Mouse (Mus musculus) heart, embryonic 10.5 days (tissue): Measurements from ENCODE around the gene F10. TPM values are rescaled to one million over a fixed set of nuclear protein-coding genes. Genes with fewer than 3 reads are reported as not detected.
"Not testable (repeated sequence)": the region's sequence is repeated elsewhere in the genome, so short reads cannot be mapped to it uniquely, and the experiment has no call there.

Experiments used
- DNase-seq: peaks from one replicate; pipeline ENCODE4 v3.0.0-alpha.2; 2017; ENCODE audit warnings: low spot score
- H3K27ac ChIP-seq: fragments of 300-500 bp; sonication (generic); 2 replicates; pipeline ENCODE4 v1.5.1; 2016; ENCODE audit warnings: mild to moderate bottlenecking
- H3K27me3 ChIP-seq: fragments of 300-500 bp; sonication (generic); 2 replicates; pipeline ENCODE4 v1.6.1; 2016; ENCODE audit warnings: mild to moderate bottlenecking; ENCODE audit not compliant: poor library complexity, insufficient read depth, severe bottlenecking
- H3K36me3 ChIP-seq: fragments of 300-500 bp; sonication (generic); 2 replicates; pipeline ENCODE4 v1.6.1; 2016; ENCODE audit warnings: mild to moderate bottlenecking, moderate library complexity
- H3K4me1 ChIP-seq: fragments of 300-500 bp; sonication (generic); 2 replicates; pipeline ENCODE4 v1.6.1; 2016; ENCODE audit warnings: mild to moderate bottlenecking
- H3K4me3 ChIP-seq: fragments of 300-500 bp; sonication (generic); 2 replicates; pipeline ENCODE4 v1.5.1; 2016; ENCODE audit warnings: mild to moderate bottlenecking, moderate library complexity
- H3K9me3 ChIP-seq: fragments of 300-500 bp; sonication (generic); 2 replicates; pipeline ENCODE4 v1.6.1; 2016; ENCODE audit warnings: mild to moderate bottlenecking, moderate library complexity
- WGBS: fragments of 180-500 bp; shearing (Covaris S2); methylation state at CpG from one replicate; pipeline ENCODE4 v1.1.7; 2016; 5-methylcytosine and 5-hydroxymethylcytosine counted together
- polyA plus RNA-seq: library from polyadenylated mRNA; unstranded; fragments of >200 nt; fragmentation: Nextera tagmentation; extraction: Ambion mirVana; gene quantifications from 2 replicates; pipeline ENCODE4 v1.2.1, GENCODE M21; 2016

F10 gene
- polyA plus RNA-seq, 1 experiment from 2014 or later = 12.1 TPM

GRCm38 (mm10) chr8:13075044-13075443 lies 37.9 kb downstream of the F10 start:
- WGBS = 90% methylated on average over 8 of the region's 8 CpGs
- no peaks in the 10 kb centered on the region for H3K27me3 ChIP-seq
- H3K4me3 ChIP-seq = no peak overlapping the region
- peaks cover 73% of the 10 kb centered on the region for H3K36me3 ChIP-seq
- H3K4me1 ChIP-seq = no peaks in the 10 kb centered on the region
- no peak for DNase-seq
- no peak overlapping the region for H3K27ac ChIP-seq
- H3K9me3 ChIP-seq = no peaks in the 10 kb centered on the region

GRCm38 (mm10) chr8:13075579-13075978 lies 38.5 kb downstream of the F10 start:
- not testable (repeated sequence) for H3K4me1 ChIP-seq, DNase-seq, H3K4me3 ChIP-seq, H3K27ac ChIP-seq, H3K27me3 ChIP-seq, H3K9me3 ChIP-seq
- WGBS = 100% methylated on average over 1 of the region's 1 CpGs
- peaks cover 79% of the 10 kb centered on the region for H3K36me3 ChIP-seq

GRCm38 (mm10) chr8:13077542-13077941 lies 40.4 kb downstream of the F10 start:
- H3K27ac ChIP-seq = no peak overlapping the region
- H3K4me1 ChIP-seq = no peaks in the 10 kb centered on the region
- H3K27me3 ChIP-seq = no peaks in the 10 kb centered on the region
- peaks cover 98% of the 10 kb centered on the region for H3K36me3 ChIP-seq
- no peaks in the 10 kb centered on the region for H3K9me3 ChIP-seq
- no peak overlapping the region for H3K4me3 ChIP-seq
- 86% methylated on average over 7 of the region's 7 CpGs for WGBS
- no peak for DNase-seq

GRCm38 (mm10) chr8:13104691-13105086 lies 67.6 kb downstream of the F10 start:
- H3K27ac ChIP-seq = peak overlapping the region; percentile 95
- H3K36me3 ChIP-seq = peaks cover 23% of the 10 kb centered on the region; the same call in 1 of the 2 replicates
- H3K27me3 ChIP-seq = no peaks in the 10 kb centered on the region
- DNase-seq = peak; percentile 96
- peak overlapping the region; percentile 91 for H3K4me3 ChIP-seq
- H3K4me1 ChIP-seq = peaks cover 40% of the 10 kb centered on the region
- under 1% methylated on average over 45 of the region's 45 CpGs for WGBS
- no peaks in the 10 kb centered on the region for H3K9me3 ChIP-seq

- peaks cover 44% of the 10 kb centered on the region for H3K4me1 ChIP-seq
- H3K36me3 ChIP-seq = peaks cover 18% of the 10 kb centered on the region; the same call in 1 of the 2 replicates
- no peaks in the 10 kb centered on the region for H3K9me3 ChIP-seq
- peak within 1 kb of the TSS; percentile 95 for H3K27ac ChIP-seq
- H3K27me3 ChIP-seq = no peaks in the 10 kb centered on the region
- under 1% methylated on average over 83 of the region's 87 CpGs for WGBS
- peak within 1 kb of the TSS; percentile 91 for H3K4me3 ChIP-seq
- peak; percentile 99 for DNase-seq
These were observed 68.2 kb downstream of the F10 start, which contains the start of the genes Pcid2 and Cul4a for GRCm38 (mm10) chr8:13105087-13105881. Gene Pcid2, minus strand, starts transcription at chr8:13105459. Gene Cul4a, plus strand, starts transcription at chr8:13105621.

GRCm38 (mm10) chr8:13105908-13106551 lies 68.9 kb downstream of the F10 start:
- under 1% methylated on average over 63 of the region's 63 CpGs for WGBS
- H3K9me3 ChIP-seq = no peaks in the 10 kb centered on the region
- peaks cover 49% of the 10 kb centered on the region for H3K4me1 ChIP-seq
- no peaks in the 10 kb centered on the region for H3K27me3 ChIP-seq
- peaks cover 18% of the 10 kb centered on the region; the same call in 1 of the 2 replicates for H3K36me3 ChIP-seq
- H3K27ac ChIP-seq = peak overlapping the region; percentile 95
- peak; percentile 83 for DNase-seq
- H3K4me3 ChIP-seq = peak overlapping the region; percentile 91

Other genes starting within 250 kb of the F10 start
- gene Mcf2l, start 163.5 kb upstream of the F10 start, polyA plus RNA-seq = 8.3 and 9.1 TPM in 2 replicates
- 0.07 and 1.0 TPM in 2 replicates for gene F7, start 11.3 kb upstream of the F10 start, polyA plus RNA-seq
- 0.38 and 1.9 TPM in 2 replicates for gene Proz, start 23.6 kb downstream of the F10 start, polyA plus RNA-seq
- 33.0 and 39.4 TPM in 2 replicates for gene Pcid2, start 68.2 kb downstream of the F10 start, polyA plus RNA-seq
- gene Cul4a, start 68.3 kb downstream of the F10 start, polyA plus RNA-seq = 107 and 124 TPM in 2 replicates
- 290 and 334 TPM in 2 replicates for gene Lamp1, start 121.9 kb downstream of the F10 start, polyA plus RNA-seq
- 30.5 and 34.0 TPM in 2 replicates for gene Grtp1, start 163.3 kb downstream of the F10 start, polyA plus RNA-seq
- 49.3 and 117 TPM in 2 replicates for gene Adprhl1, start 216.9 kb downstream of the F10 start, polyA plus RNA-seq